Mouse (Mus musculus): ENCODE measurements around the gene Ntsr1. TPM values are rescaled to one million over a fixed set of nuclear protein-coding genes. Genes with fewer than 3 reads are reported as not detected.

The Ntsr1 gene
- polyA plus RNA-seq, 1 experiment from 2014 or later, result 0.08 TPM

DNA sequence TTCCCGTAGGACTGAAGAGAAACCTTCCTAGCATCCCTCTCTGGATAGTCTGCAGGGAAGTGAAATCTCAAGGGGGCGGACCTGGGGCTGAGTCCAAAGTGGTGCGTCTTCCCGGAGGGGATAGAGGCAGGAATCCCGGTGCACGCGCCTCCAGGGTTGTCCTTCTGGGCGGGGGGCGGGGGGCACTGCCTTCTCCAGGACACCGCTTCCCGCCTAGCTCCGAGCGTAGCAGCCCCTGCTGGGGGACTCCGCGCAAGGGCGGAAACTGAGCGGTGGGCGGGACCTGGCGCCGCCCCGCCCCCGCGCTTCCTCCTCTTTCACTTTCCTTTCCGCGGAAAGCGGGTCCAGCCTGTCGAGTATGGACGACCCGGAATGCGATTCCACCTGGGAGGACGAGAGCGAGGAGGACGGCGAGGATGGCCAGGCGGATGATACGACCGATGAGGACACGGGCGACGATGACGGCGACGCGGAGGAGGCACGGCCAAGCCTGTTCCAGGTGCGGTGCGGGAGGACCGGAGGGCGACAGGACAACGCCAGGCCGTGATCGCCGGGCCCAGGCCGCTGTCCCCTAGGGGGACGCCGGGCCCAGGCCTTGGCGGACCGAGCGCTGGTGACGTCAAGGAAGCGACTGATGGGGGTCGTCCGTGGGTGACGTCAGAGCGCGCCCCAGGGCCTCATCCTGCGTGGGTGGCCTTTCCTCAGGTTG lies 89.5 kb downstream of the Ntsr1 start, which contains the start of gene Ogfr:
Gene Ogfr (plus strand): TSS at position 123 of the 709 bp plus-strand sequence.
- Histone ChIP-seq H3K4me2 (peak within 1 kb of the TSS; percentile 81), H3K9me3 (no peaks in the 10 kb centered on the region), H3K27ac (peak within 1 kb of the TSS; percentile 86), H3K4me3 (replicated peaks) (peak within 1 kb of the TSS; percentile 90), H3K9ac (replicated peaks) (peak within 1 kb of the TSS; percentile 86), H3K36me3 (peaks cover 61% of the 10 kb centered on the region), H3K27me3 (no peaks in the 10 kb centered on the region), H3K4me1 (replicated peaks) (peaks cover 11% of the 10 kb centered on the region)
- WGBS, result under 1% methylated on average over 59 of the region's 67 CpGs
- peak; percentile 88 for ATAC-seq (ENCODE audit: insufficient number of reproducible peaks, insufficient read depth, low FRiP score, low TSS enrichment, low read depth)

Other genes with a start within 250 kb of the Ntsr1 start
- 608 and 631 TPM in 2 replicates for gene Rps21, start 242.6 kb upstream of the Ntsr1 start, polyA plus RNA-seq (2016; fragmentation: Nextera tagmentation; extraction: Ambion mirVana)
- gene Cables2, start 226.5 kb upstream of the Ntsr1 start, polyA plus RNA-seq (2016; fragmentation: Nextera tagmentation; extraction: Ambion mirVana), result 20.7 and 23.7 TPM in 2 replicates
- 0.52 and 0.56 TPM in 2 replicates for gene Rbbp8nl, start 210.1 kb upstream of the Ntsr1 start, polyA plus RNA-seq (2016; fragmentation: Nextera tagmentation; extraction: Ambion mirVana)
- gene Gata5, start 165.3 kb upstream of the Ntsr1 start, polyA plus RNA-seq (2016; fragmentation: Nextera tagmentation; extraction: Ambion mirVana), result 0.14 TPM in 1 of 2 replicates, not detected in the other
- 0.43 and 0.90 TPM in 2 replicates for gene Slco4a1, start 43.7 kb upstream of the Ntsr1 start, polyA plus RNA-seq (2016; fragmentation: Nextera tagmentation; extraction: Ambion mirVana)
- 39.8 and 44.3 TPM in 2 replicates for gene Mrgbp, start 81.3 kb downstream of the Ntsr1 start, polyA plus RNA-seq (2016; fragmentation: Nextera tagmentation; extraction: Ambion mirVana)
- 93.0 and 96.7 TPM in 2 replicates for gene Ogfr, start 89.3 kb downstream of the Ntsr1 start, polyA plus RNA-seq (2016; fragmentation: Nextera tagmentation; extraction: Ambion mirVana)
- 196 and 224 TPM in 2 replicates for gene Col9a3, start 97.8 kb downstream of the Ntsr1 start, polyA plus RNA-seq (2016; fragmentation: Nextera tagmentation; extraction: Ambion mirVana)
- gene Tcfl5, start 142.7 kb downstream of the Ntsr1 start, polyA plus RNA-seq (2016; fragmentation: Nextera tagmentation; extraction: Ambion mirVana), result 0.30 and 0.47 TPM in 2 replicates
- 36.1 and 38.2 TPM in 2 replicates for gene Dido1, start 210.0 kb downstream of the Ntsr1 start, polyA plus RNA-seq (2016; fragmentation: Nextera tagmentation; extraction: Ambion mirVana)
- gene Gid8, start 210.1 kb downstream of the Ntsr1 start, polyA plus RNA-seq (2016; fragmentation: Nextera tagmentation; extraction: Ambion mirVana), result 60.7 and 60.9 TPM in 2 replicates
- gene Slc17a9, start 225.3 kb downstream of the Ntsr1 start, polyA plus RNA-seq (2016; fragmentation: Nextera tagmentation; extraction: Ambion mirVana), result 0.45 and 0.52 TPM in 2 replicates